Mouse (Mus musculus): ENCODE measurements around the gene Bri3bp.
A peak's percentile ranks its signal among the peaks of the same experiment; 100 is the strongest.
"Not testable (repeated sequence)": the region's sequence is repeated elsewhere in the genome, so short reads cannot be mapped to it uniquely, and the experiment has no call there.

Bri3bp gene

DNA sequence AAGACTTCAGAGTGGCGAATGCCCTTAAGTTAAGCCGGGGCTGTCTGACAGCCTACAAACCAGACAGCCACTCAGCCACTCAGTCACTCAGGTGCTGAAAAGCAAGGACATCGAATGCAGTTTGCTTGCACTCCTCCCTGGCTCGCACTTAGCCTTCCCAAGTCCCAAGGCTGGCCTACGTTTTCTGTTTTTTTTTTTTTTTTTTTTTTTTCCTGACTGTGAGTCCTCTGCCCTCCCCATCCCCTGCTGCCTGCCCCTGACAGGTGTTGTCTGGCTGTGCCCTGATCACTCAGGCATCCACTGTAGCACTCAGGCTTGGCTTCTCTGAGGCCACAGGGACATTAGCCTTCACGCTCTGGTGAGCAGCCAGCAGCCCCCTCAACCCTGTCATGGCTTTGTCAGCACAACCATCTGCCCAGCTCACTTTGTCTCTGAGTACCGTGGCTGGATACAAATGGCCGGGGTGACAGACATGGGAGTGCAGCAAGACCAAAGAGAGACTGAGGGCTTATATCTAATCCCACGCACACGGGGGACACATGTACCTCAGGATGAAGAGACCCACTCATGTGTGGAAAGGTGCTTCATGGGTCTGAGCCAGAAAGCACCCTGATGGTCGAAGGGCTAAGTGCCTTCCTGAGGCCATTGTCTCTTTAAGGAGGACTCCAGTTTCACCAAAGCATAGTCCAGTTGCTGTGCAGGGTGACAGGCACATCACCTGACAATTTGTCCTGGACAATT lies 46.2 kb downstream of the Bri3bp start:
- DNase-seq = peak; percentile 66

GRCm38 (mm10) chr5:125488116-125488455 lies 46.7 kb downstream of the Bri3bp start:
- no peak for DNase-seq

GRCm38 (mm10) chr5:125488953-125489352 lies 47.6 kb downstream of the Bri3bp start:
- not testable (repeated sequence) for DNase-seq

GRCm38 (mm10) chr5:125491107-125491506 lies 49.7 kb downstream of the Bri3bp start:
- DNase-seq = peak; percentile 64

DNA sequence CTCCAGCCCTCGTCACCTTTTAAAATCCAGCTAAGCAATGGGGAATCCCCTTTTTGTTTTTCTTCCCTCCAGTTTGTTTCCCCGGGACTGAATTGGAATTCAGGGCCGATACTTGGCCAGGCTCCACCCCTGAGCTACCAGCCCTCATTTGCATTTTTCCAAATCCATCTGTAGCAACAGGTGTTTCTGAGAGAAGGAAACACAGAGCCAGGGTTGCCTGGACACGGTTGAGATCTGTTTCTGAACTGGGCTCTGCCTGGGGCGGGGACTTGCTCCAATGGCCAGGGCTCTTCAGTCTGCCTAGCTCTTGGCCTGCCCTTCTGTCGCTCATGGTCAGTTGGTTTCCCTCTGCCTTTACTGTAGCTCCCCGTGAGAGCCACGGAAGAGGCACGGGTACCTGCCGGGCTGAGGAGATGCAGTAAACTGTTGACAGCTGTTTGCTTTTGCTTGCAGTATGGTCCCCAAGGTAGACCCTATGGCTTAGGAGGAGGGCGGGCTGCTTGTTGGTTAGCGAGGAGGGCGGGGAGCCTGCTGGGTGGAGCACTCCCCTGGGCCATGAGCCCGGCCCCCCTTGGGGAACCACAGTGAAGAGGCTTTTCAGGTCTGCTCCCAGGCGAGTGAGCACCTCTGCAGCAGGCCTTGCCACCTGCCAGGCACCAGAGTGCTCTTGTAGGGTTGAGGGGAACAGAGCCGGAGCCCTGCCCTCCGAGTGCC lies 51.2 kb downstream of the Bri3bp start:
- no peak for DNase-seq

- no peak for DNase-seq
Observed at GRCm38 (mm10) chr5:125493093-125493423, 51.7 kb downstream of the Bri3bp start.

DNA sequence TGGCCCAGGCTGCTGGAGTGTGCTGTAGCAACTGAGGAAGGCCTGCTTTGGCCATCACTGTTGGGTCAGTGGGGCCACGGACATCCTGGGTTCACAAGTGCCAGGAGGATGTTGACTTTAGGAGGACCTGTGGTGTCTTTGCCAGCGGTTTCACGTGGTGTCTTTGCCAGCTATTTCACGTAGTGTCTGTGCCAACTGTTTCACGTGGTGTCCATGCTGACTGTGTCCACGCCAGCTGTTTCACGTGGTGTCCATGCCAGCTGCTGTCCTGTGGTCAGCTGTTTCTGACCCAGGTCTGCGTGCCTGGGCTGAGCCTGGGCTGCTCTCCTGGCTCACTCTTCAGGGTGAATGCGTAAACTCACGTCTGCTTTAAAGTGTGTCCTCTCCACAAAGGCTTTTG lies 54.3 kb downstream of the Bri3bp start:
- DNase-seq = no peak

- peak; percentile 80 for DNase-seq
Observed at GRCm38 (mm10) chr5:125497821-125498600, 56.6 kb downstream of the Bri3bp start.

- DNase-seq = no peak
Observed at GRCm38 (mm10) chr5:125501505-125501904, 60.1 kb downstream of the Bri3bp start.

GRCm38 (mm10) chr5:125502186-125502585 lies 60.8 kb downstream of the Bri3bp start:
- DNase-seq = no peak

- no peak for DNase-seq
Observed at GRCm38 (mm10) chr5:125503628-125504027, 62.3 kb downstream of the Bri3bp start.

DNA sequence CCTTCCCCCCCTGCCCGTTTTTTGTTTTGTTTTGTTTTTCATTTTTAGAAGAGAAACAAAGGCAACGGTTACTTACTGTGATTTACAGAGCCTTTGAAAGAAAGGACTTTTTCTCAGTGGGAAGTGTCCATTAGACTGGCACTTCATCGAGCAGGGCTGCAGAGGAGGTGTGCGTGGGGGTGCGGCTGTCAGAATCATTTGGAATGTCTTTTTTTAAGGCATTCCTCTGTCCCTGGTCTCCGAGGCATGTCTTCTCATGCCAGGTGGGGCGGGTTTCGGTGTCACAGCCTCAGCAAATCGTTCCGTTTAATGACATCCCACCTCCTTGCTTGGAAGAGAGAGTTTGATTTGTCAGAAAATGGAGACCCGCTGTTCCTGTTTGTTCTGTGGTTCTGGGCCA lies 63.3 kb downstream of the Bri3bp start:
- DNase-seq = no peak

DNA sequence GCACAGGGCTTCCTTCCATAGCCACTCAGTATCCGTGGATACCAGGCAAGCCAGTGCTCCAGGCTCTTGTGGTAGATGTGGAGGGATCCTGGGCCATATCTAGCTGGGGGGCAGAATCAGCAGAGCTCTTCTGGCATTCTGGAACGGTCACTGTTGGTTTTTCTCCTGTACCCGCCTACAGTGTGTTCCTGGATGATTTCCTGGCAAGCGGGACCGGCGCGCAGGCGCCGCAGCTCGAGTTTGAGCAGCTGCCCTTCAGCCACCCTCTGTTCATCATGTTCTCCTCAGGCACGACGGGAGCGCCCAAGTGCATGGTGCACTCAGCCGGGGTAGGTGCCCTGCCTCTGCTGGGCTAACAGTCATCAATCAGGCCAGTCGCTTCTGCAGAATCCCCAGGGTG lies 64.6 kb downstream of the Bri3bp start:
- no peak for DNase-seq

DNA sequence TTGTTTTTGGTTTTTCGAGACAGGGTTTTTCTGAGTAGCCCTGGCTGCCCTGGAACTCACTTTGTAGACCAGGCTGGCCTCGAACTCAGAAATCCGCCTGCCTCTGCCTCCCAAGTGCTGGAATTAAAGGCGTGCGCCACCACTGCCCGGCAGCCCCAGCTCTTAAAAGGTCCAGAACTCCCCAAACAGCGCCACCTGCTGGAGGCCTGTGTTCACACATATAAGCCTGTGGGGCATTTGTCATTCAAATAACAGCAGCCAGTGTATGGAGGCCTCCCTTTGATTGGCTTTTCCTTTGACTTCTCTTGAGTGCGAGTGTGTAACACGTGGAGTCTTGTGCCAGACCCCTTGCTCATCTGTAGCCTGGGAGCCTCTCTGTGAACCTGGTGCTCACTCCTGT lies 66.2 kb downstream of the Bri3bp start:
- no peak for DNase-seq

DNA sequence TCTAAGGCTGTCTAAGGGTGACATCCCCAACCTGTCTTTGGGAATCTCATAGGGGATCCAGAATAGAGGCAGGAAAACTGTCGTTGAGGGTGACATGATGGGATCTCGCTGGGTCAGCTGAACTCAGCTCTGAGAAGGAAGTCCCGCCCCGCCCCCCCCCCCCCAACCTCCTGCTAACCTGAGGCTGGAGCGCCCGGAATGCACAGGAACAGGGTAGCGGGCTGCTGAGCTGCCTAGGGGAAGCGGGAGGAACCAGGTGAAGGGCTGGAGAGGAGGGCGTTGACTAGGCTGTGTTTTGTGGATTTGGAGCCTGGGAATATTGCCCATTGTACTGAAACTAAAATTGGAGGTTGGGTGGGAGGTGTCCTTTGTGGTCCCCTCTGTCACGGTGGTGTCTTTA lies 66.6 kb downstream of the Bri3bp start:
- no peak for DNase-seq

DNA sequence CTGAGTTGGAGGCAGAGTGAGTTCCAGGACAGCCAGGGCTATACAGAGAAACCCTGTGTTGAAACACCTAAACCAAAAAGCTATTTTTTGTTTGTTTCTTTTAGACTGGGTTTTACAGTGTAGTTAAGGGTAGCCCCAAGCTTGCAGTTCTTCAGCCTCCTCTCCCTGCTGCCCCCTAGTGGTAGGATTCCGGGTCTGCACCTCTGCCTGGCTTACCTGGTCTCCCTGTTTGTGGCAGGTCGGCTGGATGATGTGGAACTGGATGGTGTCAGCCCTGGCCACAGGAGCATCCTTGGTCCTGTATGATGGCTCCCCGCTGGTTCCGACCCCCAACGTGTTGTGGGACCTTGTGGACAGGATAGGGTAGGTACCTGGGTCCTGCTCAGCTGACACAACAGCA lies 68.2 kb downstream of the Bri3bp start:
- DNase-seq = peak; percentile 61

All from cerebellum, adult 8-10 months (tissue).